Mouse (Mus musculus) CD4-positive, CD25-positive, alpha-beta regulatory T cell, adult 2 months (primary cell): ENCODE data around the gene Slc6a6.

Source experiments
- DNase-seq: peaks from one replicate; pipeline ENCODE4 v3.0.0-alpha.2; 2012; ENCODE audit warnings: low read depth, low spot score

Gene Slc6a6

GRCm38 (mm10) chr6:91773951-91774350, 90.1 kb downstream of the Slc6a6 start:
- DNase-seq = no peak

DNA sequence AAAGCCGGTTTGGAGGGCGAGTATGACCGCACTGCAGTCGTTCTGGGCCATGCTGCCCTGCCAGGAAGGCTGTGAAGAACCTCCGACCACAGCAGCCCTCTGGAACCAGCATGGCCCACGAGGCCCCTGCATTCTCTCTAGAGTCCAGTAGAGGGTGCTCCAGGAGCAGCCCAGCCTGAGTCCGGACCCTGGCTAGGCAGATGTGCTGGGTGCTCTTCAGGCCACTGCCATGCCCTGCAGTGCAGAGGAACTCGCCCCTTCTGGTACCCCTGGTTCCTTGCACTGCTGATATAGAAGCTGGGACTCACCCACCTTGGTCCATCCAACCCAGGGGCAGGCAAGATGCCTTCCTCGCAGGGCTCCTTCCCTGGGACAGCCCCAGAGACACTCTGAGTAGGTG, 92.7 kb downstream of the Slc6a6 start:
- peak; percentile 67 for DNase-seq

- no peak for DNase-seq
Observed at GRCm38 (mm10) chr6:91779206-91779605, 95.4 kb downstream of the Slc6a6 start.

DNA sequence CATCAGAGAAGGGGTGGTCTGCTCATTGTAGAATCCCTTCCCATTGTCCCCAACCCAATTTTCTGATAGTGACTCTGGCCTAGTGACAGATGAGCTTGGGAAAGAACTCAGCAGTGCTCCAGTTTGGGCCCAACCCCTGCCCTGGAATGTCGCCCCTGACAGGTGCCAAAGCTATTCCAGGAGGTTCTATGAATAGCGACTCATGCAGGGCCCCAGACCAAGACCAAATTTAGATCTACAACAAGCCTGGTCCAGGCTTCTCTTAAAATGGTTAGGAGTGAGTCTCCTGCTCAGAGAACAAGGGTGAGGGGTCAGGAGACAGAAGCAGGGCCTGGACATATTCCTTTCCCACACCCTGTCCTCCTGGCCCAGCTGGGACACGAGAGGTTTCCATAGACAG, 101.2 kb downstream of the Slc6a6 start:
- no peak for DNase-seq

DNA sequence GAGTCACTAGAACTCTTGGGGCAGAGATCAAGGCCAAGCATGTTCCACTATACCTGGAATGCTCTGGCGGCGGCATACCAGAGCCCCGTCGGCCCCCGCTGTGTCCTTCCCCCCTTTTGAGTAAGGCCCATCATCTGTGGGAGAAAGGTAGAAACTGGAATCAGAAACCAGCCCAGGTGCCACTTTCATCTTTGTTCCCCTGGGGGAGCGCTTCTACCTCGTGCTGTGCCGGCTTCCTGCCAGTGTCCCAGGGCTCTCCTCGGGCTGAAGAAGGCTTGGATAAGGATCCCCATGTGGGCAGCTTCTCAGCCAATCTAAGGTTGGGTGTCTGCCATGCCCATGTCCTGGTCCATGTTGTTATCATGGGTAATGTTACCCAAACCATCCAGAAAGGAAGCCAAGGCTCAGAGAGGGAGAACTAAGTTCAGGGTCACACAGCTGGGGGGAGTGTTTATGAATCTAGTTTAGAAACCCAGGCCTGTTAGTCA, 104.5 kb downstream of the Slc6a6 start:
- DNase-seq = no peak

DNA sequence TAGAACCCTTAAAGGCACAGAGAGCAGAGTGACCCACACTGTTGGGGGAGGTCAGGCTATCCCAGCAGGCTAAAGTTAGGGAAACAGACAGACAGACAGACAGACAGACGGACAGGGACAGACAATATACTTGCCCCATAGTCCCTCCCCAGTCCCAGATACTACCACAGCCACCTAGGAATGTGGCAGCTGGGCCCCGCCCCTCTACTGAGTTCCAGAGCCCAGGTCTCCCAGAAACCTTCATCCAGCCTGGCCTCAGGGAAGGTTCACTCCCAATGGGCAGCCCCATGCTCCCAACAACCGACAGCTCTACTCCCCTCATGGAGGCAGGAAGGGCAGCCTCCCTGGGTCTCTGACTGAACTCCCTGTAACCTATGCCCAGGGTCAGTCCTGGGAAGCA, 111.8 kb downstream of the Slc6a6 start:
- no peak for DNase-seq

GRCm38 (mm10) chr6:91796064-91796463, 112.2 kb downstream of the Slc6a6 start:
- no peak for DNase-seq

- no peak for DNase-seq
Observed at GRCm38 (mm10) chr6:91796736-91797135, 112.9 kb downstream of the Slc6a6 start.

- no peak for DNase-seq
Observed at GRCm38 (mm10) chr6:91798496-91798895, 114.6 kb downstream of the Slc6a6 start.

DNA sequence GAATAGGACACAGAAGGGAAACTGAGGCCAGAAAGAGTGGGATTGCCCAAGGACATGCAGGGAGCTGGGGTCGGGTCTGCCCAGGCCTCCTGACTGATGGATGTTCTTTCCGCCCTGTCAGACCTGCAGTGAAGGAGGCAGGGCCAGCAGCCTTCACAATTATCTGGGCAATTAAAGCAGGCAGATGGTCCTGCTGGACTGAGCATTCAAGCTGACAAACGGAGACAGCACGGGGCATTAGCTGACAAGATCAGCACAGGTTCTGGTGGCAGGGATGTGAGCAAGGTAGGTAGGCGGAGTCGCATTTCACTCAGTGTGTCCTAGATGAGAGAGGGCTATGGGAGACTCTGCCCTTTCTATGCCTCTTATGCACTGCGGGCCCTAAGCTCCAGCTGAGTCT, 120.3 kb downstream of the Slc6a6 start:
- DNase-seq = no peak

DNA sequence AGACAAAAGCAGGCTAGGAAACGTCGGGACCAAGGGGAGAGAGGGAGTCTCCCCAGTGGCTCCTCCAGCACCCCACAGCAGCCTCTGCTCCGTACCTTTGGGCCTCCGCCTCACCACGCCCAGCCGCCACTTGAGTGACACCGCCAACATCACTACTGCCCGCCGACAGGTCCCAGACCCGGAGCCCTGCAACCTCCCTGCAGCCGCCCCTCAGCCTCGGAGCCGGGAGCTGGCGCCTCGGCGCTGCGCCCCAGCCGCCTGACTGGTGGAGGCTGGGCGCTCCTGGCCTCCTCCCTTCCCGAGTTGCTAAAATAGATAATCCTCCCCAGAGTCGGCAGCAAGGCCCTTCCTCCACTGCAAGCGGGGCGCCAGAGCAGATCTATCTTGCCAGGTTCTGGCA, 123.3 kb downstream of the Slc6a6 start:
- DNase-seq = no peak

DNA sequence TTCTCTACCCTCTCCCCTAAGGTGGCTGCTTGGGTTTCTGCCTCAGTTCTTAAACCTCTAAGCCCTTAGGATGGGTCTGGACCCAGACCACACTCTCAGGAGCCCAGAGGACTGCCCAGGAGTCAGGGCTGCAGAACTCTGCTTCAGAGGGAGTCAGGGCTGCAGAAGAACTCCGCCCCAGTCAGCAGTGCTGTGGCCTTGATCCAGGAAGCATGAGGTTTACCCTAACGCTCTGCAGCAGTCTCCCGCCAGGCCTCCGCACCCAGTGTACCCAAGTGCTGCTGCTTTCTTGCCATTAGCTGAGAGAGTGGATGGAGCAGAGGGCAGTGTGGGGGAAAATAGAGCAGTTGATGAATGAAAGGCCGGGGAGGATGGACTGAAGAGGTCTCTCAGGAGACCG, 124.2 kb downstream of the Slc6a6 start:
- no peak for DNase-seq
